In the genomic region with DNA sequence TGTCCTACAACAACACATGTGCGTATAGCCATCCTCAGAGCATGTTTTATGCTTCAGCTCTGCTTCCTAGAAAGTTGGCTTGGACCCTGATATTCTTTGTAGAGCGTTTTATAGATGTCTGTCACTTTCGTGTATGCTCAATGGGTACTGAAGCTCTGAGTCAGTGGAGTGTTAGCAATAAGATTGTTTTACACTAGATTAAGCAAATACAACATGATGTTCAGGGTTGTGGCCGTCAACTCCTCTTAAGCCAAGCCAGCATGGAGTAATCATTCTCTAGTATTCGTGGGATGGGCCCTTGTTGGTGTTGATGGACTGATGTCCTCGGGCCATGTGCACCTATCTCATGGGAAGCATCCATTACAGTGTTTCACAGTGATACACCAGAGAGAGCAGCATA, we compare ENCODE assay signal across 23 mouse cellular contexts.
DNase-seq lines count a peak whose midpoint lies in the region; ATAC-seq lines count a peak whose summit lies in the region.
"Had no signal": no experiment of that assay in that cellular context is flagged by ENCODE, and none has a peak within 500 bp of the region (broad histone marks: within the 10 kb centered on the region; RNA-seq: fewer than 3 reads in every experiment).

No protein-coding gene starts in this region.

- H3K27me3 ChIP-seq in embryonic facial prominence, embryonic 14.5 days (replicated peaks; ENCODE audit: control insufficient read depth, insufficient read depth, low read length) = no peaks in the 10 kb centered on the region
- H3K27me3 ChIP-seq in embryonic facial prominence, embryonic 10.5 days (replicated peaks; ENCODE audit: low read depth, poor library complexity, severe bottlenecking) = no peaks in the 10 kb centered on the region
- H3K27me3 ChIP-seq: CH12.LX, Patski had no signal

- no peak for DNase-seq in embryonic facial prominence, embryonic 14.5 days (ENCODE audit: low spot score)
- DNase-seq in embryonic facial prominence, embryonic 10.5 days (ENCODE audit: low spot score) = no peak
- DNase-seq in Muller cell, postnatal 12 days (ENCODE audit: inconsistent ontology term) = peak; percentile 68
- DNase-seq in retina, embryonic 14.5 days (ENCODE audit: low spot score) = peak; percentile 76
- peak; percentile 81 for DNase-seq in retina, postnatal 1 day
- DNase-seq in spleen, postnatal 10 days (ENCODE audit: low spot score in 2 of 2) = no peak
- no peak for DNase-seq in right cerebral cortex, postnatal 4 days
- no peak for DNase-seq in adrenal gland, postnatal 10 days
- DNase-seq: adrenal gland, adult 2 months; adrenal gland, adult 8-10 months; adrenal gland, postnatal 14 days; adrenal gland, postnatal 25 days; adrenal gland, postnatal 36 days; B cell, adult 2 months; cerebellum, adult 11 months; cerebellum, adult 11-12 months; cerebellum, adult 18-20 months; cerebellum, adult 2 months had no signal

- H3K4me3 ChIP-seq in embryonic facial prominence, embryonic 14.5 days (ENCODE audit: low read depth, low read length) = no peak overlapping the region
- H3K4me3 ChIP-seq in embryonic facial prominence, embryonic 10.5 days = no peak overlapping the region

- H3K9me3 ChIP-seq in embryonic facial prominence, embryonic 14.5 days (ENCODE audit: control insufficient read depth, low read length) = no peaks in the 10 kb centered on the region
- no peaks in the 10 kb centered on the region for H3K9me3 ChIP-seq in embryonic facial prominence, embryonic 10.5 days

- no peak overlapping the region for H3K27ac ChIP-seq in embryonic facial prominence, embryonic 14.5 days (replicated peaks; ENCODE audit: low read depth, low read length)
- H3K27ac ChIP-seq in embryonic facial prominence, embryonic 10.5 days (replicated peaks) = no peak overlapping the region

- H3K9ac ChIP-seq in embryonic facial prominence, embryonic 14.5 days (ENCODE audit: low read depth, low read length) = no peak overlapping the region

- H3K4me2 ChIP-seq in embryonic facial prominence, embryonic 14.5 days (ENCODE audit: low read depth, low read length) = no peak overlapping the region

- no peaks in the 10 kb centered on the region for H3K4me1 ChIP-seq in embryonic facial prominence, embryonic 14.5 days (ENCODE audit: control insufficient read depth, insufficient read depth, low read length)
- H3K4me1 ChIP-seq in embryonic facial prominence, embryonic 10.5 days = peaks cover 8% of the 10 kb centered on the region

- no peaks in the 10 kb centered on the region for H3K36me3 ChIP-seq in embryonic facial prominence, embryonic 14.5 days (ENCODE audit: control insufficient read depth, insufficient read depth, low read length)
- H3K36me3 ChIP-seq in embryonic facial prominence, embryonic 10.5 days (replicated peaks) = no peaks in the 10 kb centered on the region
- H3K36me3 ChIP-seq: G1E had no signal

- ATAC-seq in embryonic facial prominence, embryonic 14.5 days (ENCODE audit: low read depth) = peak; percentile 41; the same call in 1 of the 2 replicates
- ATAC-seq: activated CD4-positive, CD25-positive, alpha-beta regulatory T cell, adult 4 months; CD4-positive, CD25-positive, alpha-beta regulatory T cell, adult 4 months; Patski had no signal

- 81% methylated on average over 6 of the region's 6 CpGs for WGBS in embryonic facial prominence, embryonic 14.5 days
- WGBS in embryonic facial prominence, embryonic 10.5 days = 77% methylated on average over 6 of the region's 6 CpGs

Comparison
In these comparisons a context has a peak if more than half of its experiments do, and no peak if none do; other contexts are left out.
1. DNase-seq: peak in Muller cell, postnatal 12 days (single experiment), retina, embryonic 14.5 days (single experiment) and retina, postnatal 1 day (single experiment); none in embryonic facial prominence, embryonic 14.5 days (single experiment), embryonic facial prominence, embryonic 10.5 days (single experiment), spleen, postnatal 10 days (0 of 2), right cerebral cortex, postnatal 4 days (single experiment) and adrenal gland, postnatal 10 days (single experiment).